Mouse (Mus musculus): Measurements from ENCODE around the gene Cst3. TPM values are rescaled to one million over a fixed set of nuclear protein-coding genes. Genes with fewer than 3 reads are reported as not detected.

Cst3 gene
- total RNA-seq, 2 experiments from 2014 or later, result 2,004 to 2,127 TPM

DNA sequence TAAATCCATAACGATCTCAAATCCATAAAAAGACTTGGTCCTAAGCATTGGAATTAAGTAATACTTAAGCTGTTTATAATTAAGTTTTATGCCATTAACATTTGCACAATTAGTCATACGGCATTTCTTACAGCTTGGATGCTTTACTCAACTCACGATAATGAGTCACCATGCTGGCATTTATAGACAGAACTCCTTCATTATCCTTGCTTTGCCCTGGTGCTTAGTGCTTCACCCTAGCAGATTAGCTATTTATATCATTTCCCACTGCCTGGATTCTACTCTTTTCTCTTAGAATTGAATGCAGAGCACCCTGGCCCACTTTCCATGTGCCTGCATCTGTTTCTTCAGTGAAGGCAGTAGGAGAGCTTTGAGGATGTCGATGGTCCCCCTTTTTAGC is 18.0 kb downstream of the Cst3 start:
- no peak for DNase-seq (ENCODE audit: low spot score in 2 of 2)

DNA sequence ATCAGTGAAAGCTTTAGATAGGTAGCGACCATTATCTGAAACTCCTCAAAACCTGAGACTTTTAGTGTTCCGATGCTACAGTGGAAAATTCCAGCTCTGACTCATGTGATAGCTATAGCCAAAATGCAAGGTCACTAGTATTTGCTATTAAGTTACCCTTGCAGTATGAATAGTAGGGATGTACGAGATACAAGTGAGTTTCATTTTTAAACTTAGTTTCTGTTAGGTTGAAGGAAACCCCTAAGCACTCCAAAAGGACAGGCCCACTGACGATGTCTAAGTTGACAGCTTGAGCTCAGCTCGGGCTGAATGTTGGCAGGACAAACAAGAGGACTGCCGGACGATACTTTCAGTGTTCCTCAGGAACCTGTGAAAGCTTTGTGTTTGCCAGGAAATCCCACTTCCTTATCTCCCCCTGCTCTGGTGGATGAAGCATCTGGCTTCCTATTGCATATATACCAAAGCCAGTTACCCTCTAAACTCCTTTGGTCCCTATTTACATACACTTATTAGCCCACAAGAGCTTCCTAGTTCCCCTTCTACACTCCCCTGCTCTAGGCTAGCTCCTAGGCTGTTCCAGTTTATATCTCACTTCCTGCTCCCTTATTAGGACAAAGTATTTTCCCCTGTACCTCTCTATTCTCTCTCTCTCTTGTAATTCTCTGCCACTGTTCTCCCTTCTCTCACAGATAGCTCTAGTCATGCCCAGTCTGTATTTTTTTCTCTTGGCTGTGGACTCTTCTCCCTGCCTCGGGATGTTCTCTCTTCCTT is 18.7 kb downstream of the Cst3 start:
- DNase-seq (ENCODE audit: low spot score in 2 of 2), result no peak

DNA sequence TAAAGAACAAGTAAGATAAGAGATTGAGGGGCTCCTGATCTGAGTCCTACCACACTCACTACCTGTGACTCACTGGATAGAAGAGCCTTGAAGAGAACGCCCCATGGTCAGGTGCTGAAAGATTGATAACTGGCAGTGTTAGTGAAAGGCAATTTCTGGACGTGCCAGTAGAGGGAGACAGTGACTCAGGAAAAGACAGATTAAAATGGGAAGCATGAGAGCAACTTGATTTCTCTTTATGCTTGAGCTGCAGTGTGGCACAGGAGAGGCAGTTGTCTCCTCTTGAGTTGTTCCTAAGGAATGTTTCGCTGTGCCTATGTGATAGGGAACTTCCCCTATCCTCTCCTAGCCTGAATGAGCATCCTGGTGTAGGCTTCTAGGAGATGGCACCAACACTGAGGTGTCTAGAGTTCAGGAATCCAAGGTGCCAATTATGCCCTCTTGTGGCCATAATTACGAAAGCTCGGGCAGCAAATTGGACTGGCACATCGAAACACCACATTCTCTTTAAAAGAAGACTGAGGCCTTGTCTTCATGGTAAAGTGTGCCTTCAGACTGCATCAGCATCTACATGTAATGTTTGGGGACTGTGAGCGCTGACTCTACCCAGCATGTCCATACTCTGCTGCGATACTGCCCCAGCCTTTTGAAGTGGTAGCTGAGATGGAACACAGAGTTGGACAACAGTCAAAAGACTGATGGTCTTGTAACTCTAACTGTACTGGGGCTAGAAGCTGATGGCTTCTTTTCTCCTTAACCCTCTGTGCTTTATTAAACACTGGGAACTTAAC is 24.2 kb downstream of the Cst3 start:
- DNase-seq (ENCODE audit: low spot score in 2 of 2), result peak; percentile 82 to 83

DNA sequence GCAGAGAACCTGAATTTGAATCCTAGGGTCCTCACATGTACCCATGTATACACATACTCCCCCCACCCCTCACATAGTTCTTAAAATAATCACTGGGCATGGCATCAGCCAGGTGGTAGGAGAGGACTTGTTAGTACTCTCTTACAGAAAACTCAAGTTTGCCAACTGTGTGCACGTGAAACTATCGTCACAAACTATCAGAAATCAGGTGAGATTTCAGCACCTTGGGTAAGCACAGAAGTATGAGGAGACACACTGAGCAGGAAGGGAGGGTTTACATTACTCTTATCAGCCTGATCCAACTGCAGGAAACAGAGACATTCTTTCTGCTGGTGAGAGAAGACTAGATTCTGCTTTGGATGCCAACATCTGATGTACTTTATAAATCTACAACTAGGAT is 36.3 kb downstream of the Cst3 start:
- no peak for DNase-seq (ENCODE audit: low spot score in 2 of 2)

DNA sequence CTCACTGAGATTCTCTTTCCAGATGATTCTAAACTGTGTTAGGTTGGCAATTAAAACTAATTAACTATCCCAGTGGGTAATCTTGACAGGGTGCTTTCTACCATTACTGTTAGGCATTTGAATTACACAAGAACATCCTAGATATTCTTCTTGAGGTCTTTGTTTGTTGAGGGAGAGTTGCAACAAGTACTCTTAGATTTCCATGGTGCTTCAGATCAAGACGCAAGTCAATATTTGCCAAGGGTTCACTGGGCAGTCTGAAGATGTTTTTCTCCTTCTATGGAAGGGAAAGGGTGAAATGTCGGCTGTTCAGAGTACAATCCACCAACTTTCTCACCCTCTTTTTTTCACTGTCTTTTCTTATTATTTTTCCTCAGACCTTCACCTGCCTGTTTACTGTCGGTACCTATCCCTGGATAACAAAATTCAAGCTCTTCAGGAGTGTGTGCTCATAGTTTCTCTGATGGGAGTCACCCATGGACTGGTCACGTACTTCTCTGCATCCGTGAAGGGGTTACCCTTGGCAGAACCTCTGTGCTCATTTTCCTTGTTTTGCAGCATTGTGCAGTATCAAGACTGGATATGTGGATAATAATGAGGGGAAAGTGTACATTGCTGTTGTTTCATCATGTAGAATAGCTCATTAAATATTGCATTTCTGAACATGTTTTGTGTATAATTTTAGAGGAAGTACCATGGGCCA is 37.3 kb downstream of the Cst3 start:
- DNase-seq (ENCODE audit: low spot score in 2 of 2), result no peak

DNA sequence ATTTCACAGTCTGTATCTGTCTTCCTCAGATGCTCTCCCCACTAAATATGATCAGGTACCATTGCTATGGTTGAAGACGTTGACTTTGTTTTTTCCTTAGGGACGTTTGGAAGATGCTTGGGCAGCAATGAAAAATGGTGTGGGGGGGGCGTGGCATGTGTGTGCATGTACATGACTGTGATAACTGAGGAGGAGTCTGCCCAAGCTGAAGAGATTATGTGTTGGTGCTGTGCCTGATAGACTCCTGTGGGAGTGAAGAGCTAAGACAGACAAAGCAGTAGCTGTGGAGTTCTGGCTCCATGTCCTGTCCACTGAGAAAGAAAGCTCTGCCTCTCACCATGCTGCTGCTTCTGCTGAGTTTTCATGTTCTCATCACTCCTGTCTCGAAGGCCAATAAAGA is 40.6 kb downstream of the Cst3 start, which contains the start of gene Cst9:
TSS of gene Cst9 (plus strand) at position 236 of the 400 bp plus-strand sequence.
- DNase-seq (ENCODE audit: low spot score in 2 of 2), result no peak

DNA sequence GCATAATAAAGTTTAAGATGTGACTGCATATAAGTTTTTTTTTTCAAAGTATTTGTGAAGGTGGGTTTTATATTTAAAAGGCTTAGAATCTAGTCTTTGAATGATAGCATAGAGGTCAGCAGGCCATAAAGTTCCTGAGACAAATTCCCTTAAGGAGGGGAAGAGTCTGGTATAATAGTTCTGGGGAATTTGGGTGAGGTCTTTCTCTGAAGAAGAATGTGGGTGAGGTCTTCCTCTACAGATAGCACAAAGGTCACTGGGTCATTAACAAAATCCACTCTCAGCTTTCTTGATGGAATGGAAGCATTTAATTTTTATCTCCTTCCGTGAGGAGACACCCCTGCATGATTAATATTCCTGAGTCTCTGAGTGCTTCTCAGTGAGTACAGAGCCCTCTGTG is 49.5 kb downstream of the Cst3 start:
- no peak for DNase-seq (ENCODE audit: low spot score in 2 of 2)

Other genes with a start within 250 kb of the Cst3 start
- gene Nxt1, start 203.1 kb downstream of the Cst3 start, total RNA-seq (2021), result 10 to 100 TPM; 12.9 to 15.9 TPM
- gene Gzf1, start 194.7 kb downstream of the Cst3 start, total RNA-seq (2021), result 10 to 100 TPM; 29.5 to 31.5 TPM
- gene Napb, start 143.2 kb downstream of the Cst3 start, total RNA-seq (2021), result 100 to 1,000 TPM; 362 to 386 TPM
- gene Cstl1, start 125.3 kb downstream of the Cst3 start, total RNA-seq (2021), result 1 to 10 TPM in 1 of 2 experiments, under 1 TPM in 1; 0.79 to 1.2 TPM
- not detected for gene Cst11, start 104.2 kb downstream of the Cst3 start, total RNA-seq (2021)
- gene 8030411F24Rik, start 93.7 kb downstream of the Cst3 start, total RNA-seq (2021), result not detected
- gene Cst12, start 86.3 kb downstream of the Cst3 start, total RNA-seq (2021), result 1 to 10 TPM; 1.4 to 4.3 TPM
- gene Cst8, start 76.9 kb downstream of the Cst3 start, total RNA-seq (2021), result not detected
- gene Cst13, start 55.6 kb downstream of the Cst3 start, total RNA-seq (2021), result not detected
- not detected for gene Cst9, start 40.5 kb downstream of the Cst3 start, total RNA-seq (2021)
- not detected for gene 9230104L09Rik, start 10.7 kb downstream of the Cst3 start, total RNA-seq (2021)
- not detected for gene Gm1330, start 127.6 kb upstream of the Cst3 start, total RNA-seq (2021)
- not detected for gene Gm10750, start 141.5 kb upstream of the Cst3 start, total RNA-seq (2021)